Mouse (Mus musculus) MN1 (cell line): ENCODE measurements around the gene Rsbn1l.

Experiments used
- DNase-seq: peaks from one replicate; pipeline ENCODE4 v3.0.0-alpha.2; 2016; ENCODE audit warnings: low spot score

Gene Rsbn1l

GRCm38 (mm10) chr5:20897446-20898167 lies 58.6 kb downstream of the Rsbn1l start:
- DNase-seq = no peak

GRCm38 (mm10) chr5:20884036-20884620 lies 72.1 kb downstream of the Rsbn1l start:
- no peak for DNase-seq

- DNase-seq = peak; percentile 99
These were observed 74.0 kb downstream of the Rsbn1l start, which contains the start of the genes Phtf2 and Tmem60 for GRCm38 (mm10) chr5:20881915-20882800. TSS of gene Phtf2 (minus strand) at chr5:20882124. TSS of gene Tmem60 (plus strand) at chr5:20882191.

- peak; percentile 73 for DNase-seq
These were observed 75.1 kb downstream of the Rsbn1l start for GRCm38 (mm10) chr5:20880797-20881775.

- DNase-seq = no peak
These were observed 75.8 kb downstream of the Rsbn1l start for GRCm38 (mm10) chr5:20880386-20880785.

GRCm38 (mm10) chr5:20876934-20877426 lies 79.2 kb downstream of the Rsbn1l start:
- DNase-seq = no peak

- DNase-seq = no peak
These were observed 83.1 kb downstream of the Rsbn1l start for GRCm38 (mm10) chr5:20873146-20873545.

- DNase-seq = no peak
These were observed 90.9 kb downstream of the Rsbn1l start for GRCm38 (mm10) chr5:20865193-20865755.

- no peak for DNase-seq
These were observed 91.8 kb downstream of the Rsbn1l start for GRCm38 (mm10) chr5:20864216-20864969.

- no peak for DNase-seq
These were observed 94.3 kb downstream of the Rsbn1l start for GRCm38 (mm10) chr5:20861901-20862300.

GRCm38 (mm10) chr5:20860565-20860964 lies 95.6 kb downstream of the Rsbn1l start:
- DNase-seq = no peak

- no peak for DNase-seq
These were observed 97.8 kb downstream of the Rsbn1l start for GRCm38 (mm10) chr5:20858404-20858803.

GRCm38 (mm10) chr5:20855066-20855465 lies 101.1 kb downstream of the Rsbn1l start:
- no peak for DNase-seq

- DNase-seq = no peak
These were observed 109.2 kb downstream of the Rsbn1l start for GRCm38 (mm10) chr5:20847010-20847409.

- no peak for DNase-seq
These were observed 112.4 kb downstream of the Rsbn1l start for GRCm38 (mm10) chr5:20843816-20844215.

- no peak for DNase-seq
These were observed 112.8 kb downstream of the Rsbn1l start for GRCm38 (mm10) chr5:20843405-20843804.
